Mouse (Mus musculus) thymus, adult 2 months (tissue): ENCODE measurements at regions not wholly inside any gene's neighbourhood (a gene's known extent, or its start where the extent isn't known, plus 50 kb on each side); places are given as distances from the start of the nearest gene placed in this dataset.

Experiments used
- CTCF ChIP-seq: fragments of 200-500 bp; IDR thresholded peaks from 2 replicates; pipeline ENCODE4 v1.5.1; 2012; ENCODE audit warnings: mild to moderate bottlenecking, control low read depth, low read length, moderate library complexity, borderline replicate concordance; ENCODE audit not compliant: control insufficient read depth, poor library complexity, insufficient read depth; ENCODE audit errors: extremely low read depth
- POLR2A ChIP-seq: fragments of 200-500 bp; IDR thresholded peaks from 2 replicates; pipeline ENCODE4 v1.6.1; 2012; ENCODE audit warnings: mild to moderate bottlenecking, low read length, control low read depth, moderate library complexity; ENCODE audit not compliant: control insufficient read depth, poor library complexity, insufficient read depth; ENCODE audit errors: extremely low read depth

DNA sequence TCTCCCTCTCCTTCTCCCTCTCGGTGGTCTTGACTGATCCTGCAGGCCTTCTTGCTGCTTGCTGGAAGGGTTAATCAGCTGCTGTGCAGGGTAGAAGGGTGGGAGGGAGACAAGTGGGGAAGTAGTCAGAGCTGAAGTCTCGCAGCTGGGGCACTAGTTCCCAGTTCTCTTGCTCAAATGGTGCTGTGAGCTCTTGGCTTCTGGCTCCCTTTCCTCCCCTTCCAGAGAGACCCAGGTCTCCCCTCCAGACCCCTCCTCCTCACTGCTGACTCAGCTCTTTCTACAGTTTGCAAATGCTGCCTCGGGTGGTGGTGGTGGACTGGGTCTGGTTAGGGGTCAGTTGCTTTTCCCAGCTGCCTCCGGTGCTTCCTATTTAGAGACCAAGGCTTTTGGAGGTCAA, 100.8 kb upstream of the Id2 start:
- no peak for TF ChIP-seq CTCF
- no peak for TF ChIP-seq POLR2A
